Mouse (Mus musculus) liver, adult 2 months (tissue): ENCODE data around the gene Ccdc17. TPM values are rescaled to one million over a fixed set of nuclear protein-coding genes. Genes with fewer than 3 reads are reported as not detected.

Experiments used
- DNase-seq: peaks from one replicate; pipeline ENCODE4 v3.0.0-alpha.2; 2011; ENCODE audit warnings: low read depth, low spot score; ENCODE audit errors: extremely low read depth
- H3K27ac ChIP-seq: fragments of 200-500 bp; replicated peaks from 2 replicates; pipeline ENCODE4 v1.5.1; 2012; ENCODE audit warnings: low read depth, mild to moderate bottlenecking, control low read depth, inconsistent platforms, low read length; ENCODE audit not compliant: insufficient read depth
- H3K27me3 ChIP-seq: fragments of 200-500 bp; 2 replicates; pipeline ENCODE4 v1.6.1; 2012; ENCODE audit warnings: mild to moderate bottlenecking, moderate library complexity, low read length, inconsistent platforms; ENCODE audit not compliant: control insufficient read depth, insufficient read depth
- H3K36me3 ChIP-seq: fragments of 200-500 bp; 2 replicates; pipeline ENCODE4 v1.6.1; 2012; ENCODE audit warnings: low read length, inconsistent platforms; ENCODE audit not compliant: control insufficient read depth, insufficient read depth
- H3K4me1 ChIP-seq: fragments of 200-500 bp; 2 replicates; pipeline ENCODE4 v1.6.1; 2011; ENCODE audit warnings: low read length; ENCODE audit not compliant: control insufficient read depth, insufficient read depth
- H3K4me3 ChIP-seq: fragments of 200-500 bp; 2 replicates; pipeline ENCODE4 v1.5.1; 2011; ENCODE audit warnings: low read depth, mild to moderate bottlenecking, control low read depth, low read length, moderate library complexity; ENCODE audit not compliant: insufficient read depth
- H3K79me2 ChIP-seq: fragments of 200-500 bp; 2 replicates; pipeline ENCODE4 v1.6.1; 2012; ENCODE audit warnings: inconsistent platforms, mild to moderate bottlenecking, low read length, moderate library complexity; ENCODE audit not compliant: control insufficient read depth, insufficient read depth
- H3K9ac ChIP-seq: fragments of 200-500 bp; 2 replicates; pipeline ENCODE4 v1.6.1; 2012; ENCODE audit warnings: low read depth, mild to moderate bottlenecking, control low read depth, inconsistent platforms, low read length
- CTCF ChIP-seq: fragments of 200-500 bp; IDR thresholded peaks from 2 replicates; pipeline ENCODE4 v1.5.1; 2011; ENCODE audit warnings: low read depth, low read length, control low read depth
- POLR2A ChIP-seq: fragments of 200-500 bp; IDR thresholded peaks from 2 replicates; pipeline ENCODE4 v1.6.1; 2011; ENCODE audit warnings: low read length, control low read depth; ENCODE audit not compliant: insufficient read depth; ENCODE audit errors: extremely low read depth
- WGBS: fragments of 180-500 bp; shearing (Covaris S2); methylation state at CpG from one replicate; pipeline ENCODE4 v1.1.7; 2018; 5-methylcytosine and 5-hydroxymethylcytosine counted together
- polyA plus RNA-seq: library from polyadenylated mRNA; depleted of rRNA; stranded (reverse); fragments of >200 nt; gene quantifications from 2 replicates; pipeline ENCODE4 v1.2.3, GENCODE M21; 2012; rRNA removed
- total RNA-seq: library from RNA; depleted of rRNA; stranded (reverse); fragments of >200 nt; gene quantifications from 2 replicates; pipeline ENCODE4 v1.2.3, GENCODE M21; 2014; rRNA removed

Ccdc17 gene
- total and polyA plus RNA-seq, 2 experiments, result 4.4 to 7.6 TPM

DNA sequence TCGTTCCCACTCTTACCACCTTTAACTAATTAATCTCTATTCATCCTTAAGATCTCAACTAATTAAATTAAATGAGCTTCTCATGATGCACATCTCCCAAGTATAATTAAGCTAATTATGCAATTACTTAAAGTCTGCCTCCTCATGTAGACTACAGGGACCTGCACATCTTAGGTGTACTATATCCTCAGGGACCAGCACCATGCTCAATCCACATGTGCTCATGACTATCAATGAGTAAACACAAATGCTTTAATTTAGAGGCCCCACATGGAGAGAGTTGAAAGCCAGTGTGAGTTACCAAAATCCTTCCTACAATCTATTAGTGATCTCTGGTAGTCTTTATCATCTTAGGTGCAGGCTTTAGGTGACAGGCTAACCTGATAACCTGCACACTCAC lies 38.7 kb downstream of the Ccdc17 start:
- Histone ChIP-seq H3K36me3 (peaks cover 48% of the 10 kb centered on the region), H3K27me3 (no peaks in the 10 kb centered on the region), H3K4me1 (no peaks in the 10 kb centered on the region), H3K4me3 (no peak overlapping the region), H3K27ac (no peak overlapping the region), H3K9ac (no peak overlapping the region), H3K79me2 (no peaks in the 10 kb centered on the region)
- WGBS, result 88% methylated on average over 1 of the region's 1 CpGs
- TF ChIP-seq POLR2A, result no peak
- no peak for TF ChIP-seq CTCF
- no peak for DNase-seq

GRCm38 (mm10) chr4:116638821-116639220 lies 42.4 kb downstream of the Ccdc17 start:
- Histone ChIP-seq H3K79me2 (no peaks in the 10 kb centered on the region; the same call in 1 of the 2 replicates), H3K27me3 (no peaks in the 10 kb centered on the region), H3K4me1 (no peaks in the 10 kb centered on the region), H3K27ac (no peak overlapping the region), H3K9ac (no peak overlapping the region), H3K36me3 (peaks cover 81% of the 10 kb centered on the region), H3K4me3 (no peak overlapping the region)
- 92% methylated on average over 6 of the region's 6 CpGs for WGBS
- no peak for DNase-seq
- TF ChIP-seq POLR2A, result no peak
- TF ChIP-seq CTCF, result no peak

- no peak for DNase-seq
- no peak overlapping the region for H3K9ac ChIP-seq
- peaks cover 13% of the 10 kb centered on the region; the same call in 1 of the 2 replicates for H3K79me2 ChIP-seq
- TF ChIP-seq POLR2A (no peak), CTCF (no peak)
- H3K27ac ChIP-seq, result no peak overlapping the region
- H3K27me3 ChIP-seq, result no peaks in the 10 kb centered on the region
- peaks cover 69% of the 10 kb centered on the region for H3K36me3 ChIP-seq
- no peak overlapping the region for H3K4me3 ChIP-seq
- H3K4me1 ChIP-seq, result peaks cover 13% of the 10 kb centered on the region
- WGBS, result 100% methylated on average over 1 of the region's 1 CpGs
Measured at GRCm38 (mm10) chr4:116642071-116642470, 45.6 kb downstream of the Ccdc17 start.

DNA sequence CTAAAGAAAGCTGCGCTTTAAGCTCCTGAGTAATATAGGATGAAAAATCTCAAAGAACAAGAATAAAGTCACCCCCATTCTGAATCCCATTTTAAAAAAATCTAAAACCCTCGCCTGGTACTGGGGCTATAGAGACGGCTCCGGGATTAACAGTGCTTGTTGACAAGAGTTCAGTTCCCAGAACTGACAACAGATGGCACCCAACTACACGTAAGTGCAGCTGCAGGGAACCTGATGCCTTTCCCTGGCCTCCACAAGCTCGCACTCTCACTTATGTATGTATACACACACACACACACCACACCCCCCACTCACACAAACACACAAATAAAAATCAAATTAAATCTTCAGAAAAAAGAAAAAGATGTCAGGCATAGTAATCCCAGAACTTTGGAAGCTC lies 47.9 kb downstream of the Ccdc17 start:
- peak; percentile 60 for DNase-seq
- Histone ChIP-seq H3K4me1 (peaks cover 23% of the 10 kb centered on the region), H3K27me3 (no peaks in the 10 kb centered on the region), H3K79me2 (peaks cover 25% of the 10 kb centered on the region; the same call in 1 of the 2 replicates), H3K4me3 (no peak overlapping the region), H3K27ac (no peak overlapping the region), H3K36me3 (peaks cover 62% of the 10 kb centered on the region), H3K9ac (no peak overlapping the region)
- WGBS, result 35% methylated on average over 6 of the region's 6 CpGs
- TF ChIP-seq CTCF (peak; percentile 69), POLR2A (no peak)

DNA sequence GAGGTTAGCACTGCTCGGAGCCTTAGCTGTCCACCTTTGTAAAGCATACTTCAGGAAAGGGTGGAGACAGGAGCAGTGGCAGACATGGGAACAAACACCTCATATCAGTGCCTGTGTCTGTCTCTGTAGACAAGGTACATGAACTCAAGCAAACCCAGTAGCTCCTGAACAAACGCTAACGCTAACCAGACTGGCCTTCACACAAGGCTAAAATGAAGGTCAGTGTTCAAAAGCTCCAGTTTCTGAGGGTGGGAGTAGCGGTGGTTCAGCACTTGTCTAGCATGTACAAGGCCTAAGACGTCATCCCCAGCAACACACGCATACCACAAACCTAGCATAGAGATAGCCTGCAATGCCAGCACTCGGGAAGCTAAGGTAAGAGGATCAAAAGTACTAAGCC lies 49.2 kb downstream of the Ccdc17 start:
- Histone ChIP-seq H3K36me3 (peaks cover 52% of the 10 kb centered on the region), H3K79me2 (peaks cover 35% of the 10 kb centered on the region), H3K4me1 (peaks cover 25% of the 10 kb centered on the region), H3K27me3 (no peaks in the 10 kb centered on the region), H3K27ac (no peak overlapping the region), H3K9ac (0 out of 2 replicates have a peak overlapping the region, but pooled peaks have one; percentile 6), H3K4me3 (no peak overlapping the region)
- TF ChIP-seq POLR2A, result no peak
- TF ChIP-seq CTCF, result no peak
- DNase-seq, result no peak
- 50% methylated on average over 7 of the region's 7 CpGs for WGBS

DNA sequence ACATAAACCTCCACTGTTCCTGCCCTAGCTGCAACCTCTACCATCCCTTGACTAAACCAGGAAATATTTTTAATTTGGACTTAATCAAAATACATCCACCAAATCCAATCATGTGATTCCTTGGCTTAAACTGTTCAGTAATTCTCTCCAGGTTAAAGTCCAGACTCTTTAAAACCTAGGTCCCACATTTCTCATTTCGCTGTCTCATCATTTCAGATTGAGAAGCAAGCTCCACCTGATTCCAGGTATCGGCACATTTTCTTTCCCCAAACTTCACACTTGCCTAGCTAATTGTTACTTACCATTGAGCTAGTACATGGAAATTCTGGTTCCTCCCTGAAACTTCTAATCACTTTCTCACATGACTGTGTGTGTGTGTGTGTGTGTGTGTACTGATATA lies 53.0 kb downstream of the Ccdc17 start:
- peak overlapping the region; percentile 51 for H3K4me3 ChIP-seq
- WGBS, result 17% methylated on average over 2 of the region's 2 CpGs
- peaks cover 21% of the 10 kb centered on the region for H3K36me3 ChIP-seq
- H3K79me2 ChIP-seq, result peaks cover 40% of the 10 kb centered on the region
- DNase-seq, result peak; percentile 81
- peak overlapping the region; percentile 96 for H3K27ac ChIP-seq
- H3K27me3 ChIP-seq, result no peaks in the 10 kb centered on the region
- H3K4me1 ChIP-seq, result peaks cover 28% of the 10 kb centered on the region
- no peak for TF ChIP-seq POLR2A
- peak overlapping the region; percentile 54 for H3K9ac ChIP-seq

Other genes with a start within 250 kb of the Ccdc17 start
- gene Mast2, start 132.5 kb upstream of the Ccdc17 start, total RNA-seq, result 3.9 and 5.4 TPM in 2 replicates
- 11.9 and 20.6 TPM in 2 replicates for gene Mast2, start 132.5 kb upstream of the Ccdc17 start, polyA plus RNA-seq
- 9.7 and 11.7 TPM in 2 replicates for gene Ipp, start 89.1 kb upstream of the Ccdc17 start, total RNA-seq
- 2.1 and 2.3 TPM in 2 replicates for gene Ipp, start 89.1 kb upstream of the Ccdc17 start, polyA plus RNA-seq
- gene Tmem69, start 40.7 kb upstream of the Ccdc17 start, total RNA-seq, result 6.8 and 9.8 TPM in 2 replicates
- gene Tmem69, start 40.7 kb upstream of the Ccdc17 start, polyA plus RNA-seq, result 4.3 and 4.7 TPM in 2 replicates
- 72.2 and 76.3 TPM in 2 replicates for gene Gpbp1l1, start 39.0 kb upstream of the Ccdc17 start, total RNA-seq
- 16.7 and 19.9 TPM in 2 replicates for gene Gpbp1l1, start 39.0 kb upstream of the Ccdc17 start, polyA plus RNA-seq
- 11.1 and 12.4 TPM in 2 replicates for gene Nasp, start 31.3 kb downstream of the Ccdc17 start, total RNA-seq
- 1.5 and 2.0 TPM in 2 replicates for gene Nasp, start 31.3 kb downstream of the Ccdc17 start, polyA plus RNA-seq
- 337 and 363 TPM in 2 replicates for gene Akr1a1, start 55.0 kb downstream of the Ccdc17 start, total RNA-seq
- 517 and 533 TPM in 2 replicates for gene Akr1a1, start 55.0 kb downstream of the Ccdc17 start, polyA plus RNA-seq
- 868 and 925 TPM in 2 replicates for gene Prdx1, start 88.9 kb downstream of the Ccdc17 start, total RNA-seq
- 376 and 421 TPM in 2 replicates for gene Prdx1, start 88.9 kb downstream of the Ccdc17 start, polyA plus RNA-seq
- 10.3 and 11.3 TPM in 2 replicates for gene Mmachc, start 111.8 kb downstream of the Ccdc17 start, total RNA-seq
- 15.7 and 17.3 TPM in 2 replicates for gene Mmachc, start 111.8 kb downstream of the Ccdc17 start, polyA plus RNA-seq
- gene Ccdc163, start 111.9 kb downstream of the Ccdc17 start, total RNA-seq, result 2.7 and 4.2 TPM in 2 replicates
- gene Ccdc163, start 111.9 kb downstream of the Ccdc17 start, polyA plus RNA-seq, result 9.3 and 13.1 TPM in 2 replicates
- 11.5 and 13.6 TPM in 2 replicates for gene Tesk2, start 124.3 kb downstream of the Ccdc17 start, total RNA-seq
- gene Tesk2, start 124.3 kb downstream of the Ccdc17 start, polyA plus RNA-seq, result 7.2 and 7.8 TPM in 2 replicates
- gene Toe1, start 211.0 kb downstream of the Ccdc17 start, total RNA-seq, result 11.4 and 11.7 TPM in 2 replicates
- gene Toe1, start 211.0 kb downstream of the Ccdc17 start, polyA plus RNA-seq, result 8.1 and 10.9 TPM in 2 replicates
- gene Mutyh, start 211.1 kb downstream of the Ccdc17 start, total RNA-seq, result 0.28 and 1.5 TPM in 2 replicates
- 0.29 and 1.2 TPM in 2 replicates for gene Mutyh, start 211.1 kb downstream of the Ccdc17 start, polyA plus RNA-seq
- gene Hpdl, start 225.1 kb downstream of the Ccdc17 start, total RNA-seq, result 0.18 TPM in 1 of 2 replicates, not detected in the other
- gene Hpdl, start 225.1 kb downstream of the Ccdc17 start, polyA plus RNA-seq, result 0.11 and 0.15 TPM in 2 replicates